Mouse (Mus musculus) cerebellum, adult 2 months (tissue): ENCODE measurements around the gene Rhbdf2.

Experiments
- CTCF ChIP-seq: fragments of 200-500 bp; IDR thresholded peaks from 2 replicates; pipeline ENCODE4 v1.5.1; 2011; ENCODE audit warnings: low read depth, mild to moderate bottlenecking, control low read depth, low read length, moderate library complexity, borderline replicate concordance; ENCODE audit not compliant: insufficient read depth
- POLR2A ChIP-seq: fragments of 200-500 bp; IDR thresholded peaks from 2 replicates; pipeline ENCODE4 v1.6.1; 2011; ENCODE audit warnings: low read length, control low read depth, borderline replicate concordance; ENCODE audit not compliant: insufficient read depth

- no peak for TF ChIP-seq CTCF
- TF ChIP-seq POLR2A: no peak
Measured at GRCm38 (mm10) chr11:116643579-116644224, 16.9 kb upstream of the Rhbdf2 start.
